Mouse (Mus musculus) cerebellum, postnatal 4 days (tissue): ENCODE measurements around the gene Klk15.
"Not testable (repeated sequence)": the region's sequence is repeated elsewhere in the genome, so short reads cannot be mapped to it uniquely, and the experiment has no call there.

Experiments used
- DNase-seq, 2 experiments: peaks; one replicate each; pipeline ENCODE4 v3.0.0; 2022; ENCODE audit warnings: low spot score in 2 of 2, mixed read lengths in 1 of 2

The Klk15 gene

DNA sequence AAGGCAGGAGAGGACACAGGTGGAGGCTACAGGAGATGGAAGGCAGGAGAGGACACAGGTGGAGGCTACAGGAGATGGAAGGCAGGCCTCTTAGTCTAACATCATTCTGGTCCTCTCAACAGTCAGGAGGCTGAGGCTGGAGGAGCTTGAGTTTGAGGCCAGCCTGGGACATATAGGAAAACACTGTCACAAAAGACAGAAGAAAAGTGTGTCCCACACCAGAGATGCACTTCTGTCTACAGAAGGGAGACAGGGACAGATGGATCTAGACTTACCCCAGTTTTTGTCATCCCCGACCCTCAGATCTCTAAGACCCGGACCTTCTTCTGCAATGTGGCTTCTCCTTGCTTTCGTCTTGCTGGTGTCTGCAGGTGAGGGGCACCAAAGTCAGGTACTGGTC is at the start of gene Klk15:
Gene Klk15 (plus strand): TSS at position 301 of the 400 bp plus-strand sequence.
- no peak for DNase-seq

GRCm38 (mm10) chr7:43891365-43891764 is 42.2 kb upstream of the Klk15 start:
- DNase-seq, result no peak

- DNase-seq, result no peak
These were observed 41.8 kb upstream of the Klk15 start for GRCm38 (mm10) chr7:43891788-43892187.

DNA sequence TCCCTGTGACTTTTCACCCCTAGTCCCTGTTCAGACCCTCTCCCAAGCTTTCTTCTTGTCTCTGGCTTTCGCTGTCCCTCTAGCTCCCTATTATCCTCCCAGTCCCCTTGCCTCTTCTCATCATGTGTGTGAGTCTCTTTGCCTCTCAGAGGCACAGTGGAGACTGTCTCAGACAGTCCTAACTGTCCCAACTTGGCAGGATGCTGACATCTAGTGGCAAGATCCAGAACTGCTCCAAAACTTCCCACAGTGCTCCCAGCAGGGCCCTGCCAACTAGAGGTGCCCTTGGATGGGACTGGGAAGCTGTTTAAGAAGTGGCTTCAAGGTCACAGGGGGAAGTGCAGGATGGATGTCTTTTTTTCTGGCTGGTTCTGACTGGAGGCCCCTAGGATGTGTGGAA is 38.7 kb upstream of the Klk15 start:
- DNase-seq, result peak; percentile 82 to 87

DNA sequence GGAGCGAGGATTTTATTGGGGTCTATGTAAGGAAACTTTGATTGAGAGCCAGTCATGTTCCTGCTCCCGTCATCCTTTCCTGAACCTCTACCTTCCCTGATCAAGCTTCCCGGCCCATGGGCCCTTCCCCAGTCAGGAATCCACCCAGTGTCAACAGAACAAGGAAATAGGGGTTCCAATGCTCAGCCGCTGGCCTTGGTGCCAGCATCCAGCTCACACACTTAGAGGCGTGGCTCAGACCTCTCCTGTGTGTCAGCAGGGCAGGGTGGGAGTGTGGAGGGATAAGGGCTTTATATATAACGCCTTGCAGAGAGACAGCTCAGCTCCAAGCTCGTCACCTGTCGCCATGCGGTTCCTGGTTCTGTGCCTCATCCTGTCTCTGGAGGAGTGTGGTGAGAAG is 18.7 kb upstream of the Klk15 start:
- DNase-seq, result no peak

DNA sequence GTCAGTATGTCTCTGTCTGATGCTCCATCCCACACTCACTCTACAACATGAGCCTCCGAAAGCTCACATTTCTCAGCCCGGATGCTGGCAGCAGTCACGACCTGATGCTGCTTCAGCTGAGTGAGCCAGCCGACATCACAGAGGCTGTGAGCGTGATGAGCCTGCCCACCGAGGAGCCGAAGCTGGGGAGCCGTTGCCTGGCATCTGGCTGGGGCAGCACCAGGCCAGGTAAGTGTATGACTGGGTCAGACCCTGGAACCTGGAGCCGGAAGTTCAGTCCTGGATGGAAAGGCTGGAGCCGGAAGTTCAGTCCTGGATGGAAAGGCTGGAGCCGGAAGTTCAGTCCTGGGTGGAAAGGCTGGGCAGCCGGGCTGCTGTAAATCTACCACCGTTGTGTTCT is 15.1 kb upstream of the Klk15 start:
- no peak for DNase-seq

GRCm38 (mm10) chr7:43918871-43919270 is 14.7 kb upstream of the Klk15 start:
- no peak for DNase-seq

GRCm38 (mm10) chr7:43919559-43920451 is 13.7 kb upstream of the Klk15 start:
- DNase-seq, result peak; percentile 48 to 66

DNA sequence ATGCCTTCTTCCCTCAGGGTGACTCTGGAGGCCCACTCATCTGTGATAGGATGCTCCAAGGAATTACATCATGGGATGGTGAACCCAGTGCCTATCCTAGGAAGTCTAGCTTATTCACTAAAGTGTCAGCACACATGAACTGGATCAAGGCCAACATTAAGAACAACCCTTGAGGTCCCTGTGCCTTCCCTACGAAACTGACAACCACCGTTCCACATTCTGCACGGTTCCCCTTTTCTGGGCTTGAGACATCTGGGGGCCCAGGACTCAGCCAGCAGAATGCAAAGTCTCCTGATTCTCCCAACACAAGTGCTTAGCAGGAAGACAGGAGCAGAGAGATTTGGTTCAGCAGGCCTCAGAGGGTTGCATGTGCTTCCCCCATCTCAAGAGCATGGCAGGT is 13.0 kb upstream of the Klk15 start:
- DNase-seq, result no peak

- DNase-seq, result no peak
These were observed 12.5 kb upstream of the Klk15 start for GRCm38 (mm10) chr7:43921087-43921486.

DNA sequence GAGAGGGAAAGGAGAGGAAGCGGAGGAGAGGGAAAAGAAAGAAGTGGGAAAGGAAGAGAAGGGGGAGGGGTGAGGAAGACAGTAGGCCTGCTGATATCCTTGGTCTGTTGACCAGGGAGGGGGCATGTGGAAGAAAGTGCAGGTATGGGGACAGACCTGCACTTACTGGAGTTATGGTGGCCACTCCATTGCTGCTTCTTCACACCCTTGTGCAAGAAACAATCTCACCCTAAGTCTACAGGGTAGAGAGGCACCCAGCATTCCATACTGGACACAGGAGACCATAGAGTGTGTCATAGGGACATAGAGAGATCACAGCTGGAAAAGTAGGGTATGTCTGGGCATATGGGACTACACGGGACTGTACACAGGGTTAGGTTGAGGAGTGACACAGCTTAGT is 11.6 kb upstream of the Klk15 start:
- DNase-seq, result no peak

GRCm38 (mm10) chr7:43925985-43926384 is 7.6 kb upstream of the Klk15 start:
- DNase-seq, result no peak

- DNase-seq, result peak in 1 of 2 experiments; percentile 15
These were observed 5.0 kb upstream of the Klk15 start for GRCm38 (mm10) chr7:43928521-43928920.

DNA sequence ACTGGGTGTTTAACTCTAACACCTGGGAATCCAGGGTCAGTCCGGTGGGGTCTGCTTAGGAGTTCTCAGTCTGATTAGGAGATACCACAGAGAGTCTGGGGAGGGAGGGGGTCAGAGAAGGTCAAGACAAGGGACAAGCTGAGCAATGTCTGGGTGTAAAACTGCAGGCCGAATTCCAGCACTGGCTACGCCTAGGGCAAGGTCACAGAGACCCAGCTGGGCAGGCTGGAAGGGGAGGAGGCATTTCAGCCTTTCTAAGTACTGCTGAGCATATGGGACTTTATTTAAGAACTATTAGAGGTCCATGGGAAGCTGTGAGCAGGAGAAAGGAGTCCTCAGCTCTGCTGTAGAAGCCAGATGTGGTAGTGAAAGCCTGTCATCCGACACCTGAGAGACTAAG is 1.2 kb upstream of the Klk15 start:
- no peak for DNase-seq

DNA sequence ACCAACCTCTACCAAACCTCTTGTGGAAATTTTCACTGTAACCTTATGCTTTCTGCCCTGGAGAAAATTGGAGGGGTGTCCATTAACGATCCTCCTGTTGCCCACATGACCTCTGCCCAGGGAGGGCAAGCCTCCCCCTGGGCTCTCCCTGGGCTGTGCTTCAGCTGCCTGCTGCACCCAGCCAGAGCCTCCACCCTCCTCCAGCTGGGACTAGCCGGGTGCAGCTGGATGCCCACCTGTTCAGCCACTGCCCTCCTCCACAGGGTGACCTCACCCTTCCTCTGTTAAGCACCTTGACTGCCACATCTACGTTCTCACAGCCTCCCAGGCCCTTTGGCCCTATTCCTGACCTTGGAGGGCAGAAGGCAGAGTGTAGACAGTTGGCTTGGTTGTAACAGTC is 1.2 kb downstream of the Klk15 start:
- DNase-seq, result no peak

- no peak for DNase-seq
These were observed 3.0 kb downstream of the Klk15 start for GRCm38 (mm10) chr7:43936551-43936950.

DNA sequence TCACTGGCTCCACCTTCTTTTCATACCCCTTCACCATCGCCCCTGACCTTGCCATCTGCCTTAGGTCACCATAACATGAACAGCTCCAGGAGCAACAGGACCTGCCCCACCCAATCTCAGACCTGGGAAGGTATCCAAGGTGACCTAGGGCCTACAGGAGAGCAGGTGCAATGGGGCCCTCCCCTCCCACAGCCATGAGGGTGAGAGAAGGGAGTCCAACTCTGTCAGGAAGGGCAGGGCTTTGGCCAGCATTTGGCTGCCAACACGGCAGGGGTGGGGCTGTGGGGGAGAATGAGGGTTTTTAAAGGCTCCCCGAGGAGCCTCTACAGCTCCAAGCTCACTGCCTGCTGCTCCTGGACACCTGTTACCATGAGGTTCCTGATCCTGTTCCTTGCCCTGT is 8.8 kb downstream of the Klk15 start:
- DNase-seq, result not testable (repeated sequence)

DNA sequence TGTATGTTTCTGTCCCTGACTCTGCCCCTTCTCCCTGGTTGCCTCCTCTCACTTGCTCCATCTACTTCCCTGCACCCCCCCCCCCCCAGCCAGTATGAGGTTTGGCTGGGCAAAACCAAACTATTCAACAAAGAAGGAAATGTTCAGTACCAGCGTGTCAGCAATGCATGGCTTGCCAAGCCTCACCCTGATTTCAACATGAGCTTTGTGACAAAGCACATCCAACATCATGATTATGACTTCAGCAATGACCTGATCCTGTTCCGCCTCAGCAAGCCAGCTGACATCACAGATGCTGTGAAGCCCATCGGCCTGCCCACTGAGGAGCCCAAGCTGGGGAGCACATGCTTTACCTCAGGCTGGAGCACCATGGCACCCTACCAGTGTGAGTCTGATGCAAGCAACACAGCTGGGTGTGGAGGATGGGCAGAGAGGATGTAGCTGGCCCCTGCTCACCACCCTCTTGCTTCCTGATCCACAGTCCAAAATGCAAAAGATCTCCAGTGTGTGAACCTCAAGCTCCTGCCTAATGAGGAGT is 11.3 kb downstream of the Klk15 start:
- no peak for DNase-seq

GRCm38 (mm10) chr7:43950364-43950763 is 16.8 kb downstream of the Klk15 start, which contains the start of gene Klk1b8:
TSS of gene Klk1b8 (plus strand) at chr7:43950664.
- DNase-seq, result no peak

GRCm38 (mm10) chr7:43952703-43953102 is 19.2 kb downstream of the Klk15 start:
- DNase-seq, result no peak

DNA sequence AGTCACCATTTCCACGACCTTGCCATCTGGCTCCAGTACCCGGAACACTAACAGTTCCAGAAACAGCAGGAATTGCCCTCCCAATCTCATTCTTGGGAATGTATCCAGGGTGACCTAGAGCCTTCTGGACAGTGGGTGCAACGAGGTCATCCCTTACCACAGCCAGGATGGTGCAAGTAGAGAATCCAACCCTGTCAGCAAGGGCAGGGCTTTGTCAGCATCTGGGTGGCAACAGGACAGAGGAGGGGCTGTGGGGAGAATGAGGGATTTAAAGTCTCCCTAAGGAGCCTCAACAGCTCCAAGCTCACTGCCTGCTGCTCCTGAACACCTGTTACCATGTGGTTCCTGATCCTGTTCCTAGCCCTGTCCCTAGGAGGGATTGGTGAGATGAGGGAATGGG is 32.9 kb downstream of the Klk15 start, which contains the start of gene Klk1b1:
Gene Klk1b1 (plus strand): TSS at position 301 of the 400 bp plus-strand sequence.
- no peak for DNase-seq

- no peak for DNase-seq
These were observed 33.5 kb downstream of the Klk15 start for GRCm38 (mm10) chr7:43967058-43967457.

- DNase-seq, result no peak
These were observed 34.1 kb downstream of the Klk15 start for GRCm38 (mm10) chr7:43967612-43968011.
